Mouse (Mus musculus) myocyte (in vitro differentiated cells): Measurements from ENCODE around the gene Gnaq. TPM values are rescaled to one million over a fixed set of nuclear protein-coding genes. Genes with fewer than 3 reads are reported as not detected.
"Not testable (repeated sequence)": the region's sequence is repeated elsewhere in the genome, so short reads cannot be mapped to it uniquely, and the experiment has no call there.

Experiments used
- H3K27me3 ChIP-seq: one replicate; pipeline ENCODE4 v1.6.1; 2011; ENCODE audit not compliant: control insufficient read depth, insufficient read depth, insufficient read length
- H3K36me3 ChIP-seq: one replicate; pipeline ENCODE4 v1.6.1; 2011; ENCODE audit not compliant: control insufficient read depth, insufficient read depth
- H3K4me2 ChIP-seq: one replicate; pipeline ENCODE4 v1.6.1; 2011; ENCODE audit warnings: low read depth, control low read depth
- H3K4me3 ChIP-seq: one replicate; pipeline ENCODE4 v1.5.1; 2011; ENCODE audit warnings: mild to moderate bottlenecking, control low read depth, moderate library complexity
- H3K79me2 ChIP-seq: one replicate; pipeline ENCODE4 v1.6.1; 2011; ENCODE audit not compliant: control insufficient read depth, insufficient read depth
- H3ac ChIP-seq: one replicate; pipeline ENCODE4 v1.6.1; 2011; ENCODE audit not compliant: control insufficient read depth, insufficient read length
- CEBPB ChIP-seq: IDR thresholded peaks from 2 replicates; pipeline ENCODE4 v1.6.1; 2011; ENCODE audit warnings: mild to moderate bottlenecking, moderate library complexity; ENCODE audit not compliant: poor library complexity, insufficient read depth, severe bottlenecking
- E2F4 ChIP-seq: IDR thresholded peaks from one replicate; pipeline ENCODE4 v1.6.1; 2011; ENCODE audit warnings: mild to moderate bottlenecking, control low read depth, moderate library complexity; ENCODE audit not compliant: insufficient read depth
- MAX ChIP-seq: IDR thresholded peaks from one replicate; pipeline ENCODE4 v1.6.1; 2011; ENCODE audit warnings: low read depth, mild to moderate bottlenecking, control low read depth
- MYOD1 ChIP-seq, 3 experiments: IDR thresholded peaks; one replicate each; pipeline ENCODE4 v1.6.1; 2011; ENCODE audit warnings: control low read depth in 2 of 3, low read depth in 2 of 3, mild to moderate bottlenecking in 2 of 3, moderate library complexity in 1 of 3; ENCODE audit not compliant: insufficient read length in 2 of 3, control insufficient read depth in 1 of 3
- MYOG ChIP-seq, 3 experiments: IDR thresholded peaks; one replicate each; pipeline ENCODE4 v1.6.1; 2011; ENCODE audit warnings: control low read depth in 2 of 3, low read depth in 2 of 3, mild to moderate bottlenecking in 2 of 3; ENCODE audit not compliant: insufficient read length in 2 of 3, control insufficient read depth in 1 of 3, insufficient read depth in 1 of 3
- POLR2A ChIP-seq: IDR thresholded peaks from one replicate; pipeline ENCODE4 v1.6.1; 2011; ENCODE audit warnings: low read depth, mild to moderate bottlenecking, control low read depth, moderate library complexity; ENCODE audit not compliant: insufficient read length
- POLR2AphosphoS2 ChIP-seq: IDR thresholded peaks from one replicate; pipeline ENCODE4 v1.6.1; 2011; ENCODE audit warnings: low read depth, control low read depth; ENCODE audit not compliant: insufficient read length
- REST ChIP-seq: IDR thresholded peaks from one replicate; pipeline ENCODE4 v1.6.1; 2011; ENCODE audit warnings: mild to moderate bottlenecking, control low read depth, moderate library complexity; ENCODE audit not compliant: insufficient read depth, insufficient read length
- SRF ChIP-seq: IDR thresholded peaks from one replicate; pipeline ENCODE4 v1.6.1; 2011; ENCODE audit warnings: low read depth; ENCODE audit not compliant: control insufficient read depth, insufficient read length
- TCF12 ChIP-seq: IDR thresholded peaks from one replicate; pipeline ENCODE4 v1.6.1; 2011; ENCODE audit warnings: mild to moderate bottlenecking, control low read depth; ENCODE audit not compliant: poor library complexity, insufficient read depth, severe bottlenecking
- TCF3 ChIP-seq: IDR thresholded peaks from one replicate; pipeline ENCODE4 v1.6.1; 2011; ENCODE audit warnings: low read depth, control low read depth; ENCODE audit not compliant: insufficient read length
- USF1 ChIP-seq: IDR thresholded peaks from one replicate; pipeline ENCODE4 v1.6.1; 2011; ENCODE audit warnings: low read depth, mild to moderate bottlenecking, control low read depth, moderate library complexity
- polyA plus RNA-seq: library from polyadenylated mRNA; unstranded; fragments of >200 nt; fragmentation: generic; extraction: Trizol; gene quantifications from one replicate; pipeline ENCODE4 v1.2.1, GENCODE M21; 2012; ENCODE audit warnings: missing spikeins

Gene Gnaq
- polyA plus RNA-seq, result 8.3 TPM

GRCm38 (mm10) chr19:16132791-16132864 is at the start of gene Gnaq:
Gene Gnaq, plus strand, starts transcription at chr19:16132831.
- Histone ChIP-seq H3K27me3 (no peaks in the 10 kb centered on the region), H3K4me2 (peak within 1 kb of the TSS; percentile 95), H3K4me3 (peak within 1 kb of the TSS; percentile 51), H3K36me3 (no peaks in the 10 kb centered on the region), H3K79me2 (peaks cover 41% of the 10 kb centered on the region), H3ac (peak within 1 kb of the TSS; percentile 81)
- TF ChIP-seq MYOD1 (IDR thresholded peaks at IDR 0.05; ENCODE audit: control insufficient read depth in 1 of 3, insufficient read length in 2 of 3, low read depth in 2 of 3) (no peak), REST (no peak), SRF (no peak), MYOG (IDR thresholded peaks at IDR 0.05; ENCODE audit: control insufficient read depth in 1 of 3, insufficient read depth in 1 of 3, insufficient read length in 2 of 3, low read depth in 2 of 3) (no peak), POLR2AphosphoS2 (no peak), POLR2A (no peak), CEBPB (no peak), E2F4 (no peak), USF1 (no peak), TCF12 (no peak), MAX (no peak), TCF3 (no peak)

GRCm38 (mm10) chr19:16083981-16084630 is 48.5 kb upstream of the Gnaq start:
- H3ac ChIP-seq, H3K36me3 ChIP-seq: not testable (repeated sequence)

GRCm38 (mm10) chr19:16085248-16085647 is 47.4 kb upstream of the Gnaq start:
- no peak overlapping the region for H3ac ChIP-seq
- no peak overlapping the region for H3K4me2 ChIP-seq
- H3K36me3 ChIP-seq, result no peaks in the 10 kb centered on the region
- TF ChIP-seq E2F4, result no peak
- no peak for TF ChIP-seq SRF
- no peak for TF ChIP-seq CEBPB
- TF ChIP-seq MYOD1 (IDR thresholded peaks at IDR 0.05; ENCODE audit: control insufficient read depth in 1 of 3, insufficient read length in 2 of 3, low read depth in 2 of 3), result no peak
- TF ChIP-seq REST, result no peak
- no peak for TF ChIP-seq TCF3
- no peak for TF ChIP-seq USF1
- TF ChIP-seq TCF12, result no peak
- no peak for TF ChIP-seq POLR2AphosphoS2
- TF ChIP-seq MYOG (IDR thresholded peaks at IDR 0.05; ENCODE audit: control insufficient read depth in 1 of 3, insufficient read depth in 1 of 3, insufficient read length in 2 of 3, low read depth in 2 of 3), result no peak
- no peak for TF ChIP-seq MAX
- TF ChIP-seq POLR2A, result no peak
- H3K27me3 ChIP-seq, result no peaks in the 10 kb centered on the region
- no peak overlapping the region for H3K4me3 ChIP-seq
- no peaks in the 10 kb centered on the region for H3K79me2 ChIP-seq

More at GRCm38 (mm10) chr19:16083981-16084630, 48.5 kb upstream of the Gnaq start:
- not testable (repeated sequence) for H3K79me2 ChIP-seq, H3K4me3 ChIP-seq, H3K27me3 ChIP-seq, H3K4me2 ChIP-seq

GRCm38 (mm10) chr19:16086154-16086553 is 46.5 kb upstream of the Gnaq start:
- Histone ChIP-seq H3K79me2 (no peaks in the 10 kb centered on the region), H3ac (no peak overlapping the region), H3K4me3 (no peak overlapping the region), H3K27me3 (no peaks in the 10 kb centered on the region), H3K4me2 (no peak overlapping the region), H3K36me3 (no peaks in the 10 kb centered on the region)
- TF ChIP-seq MAX, result no peak
- TF ChIP-seq MYOD1 (IDR thresholded peaks at IDR 0.05; ENCODE audit: control insufficient read depth in 1 of 3, insufficient read length in 2 of 3, low read depth in 2 of 3), result no peak
- no peak for TF ChIP-seq SRF
- TF ChIP-seq MYOG (IDR thresholded peaks at IDR 0.05; ENCODE audit: control insufficient read depth in 1 of 3, insufficient read depth in 1 of 3, insufficient read length in 2 of 3, low read depth in 2 of 3), result no peak
- TF ChIP-seq POLR2AphosphoS2, result no peak
- TF ChIP-seq TCF3, result no peak
- no peak for TF ChIP-seq CEBPB

GRCm38 (mm10) chr19:16086581-16086980 is 46.0 kb upstream of the Gnaq start:
- no peaks in the 10 kb centered on the region for H3K79me2 ChIP-seq
- no peaks in the 10 kb centered on the region for H3K36me3 ChIP-seq
- TF ChIP-seq POLR2AphosphoS2 (no peak), MYOG (IDR thresholded peaks at IDR 0.05; ENCODE audit: control insufficient read depth in 1 of 3, insufficient read depth in 1 of 3, insufficient read length in 2 of 3, low read depth in 2 of 3) (no peak)
- H3K4me2 ChIP-seq, result no peak overlapping the region
- H3K27me3 ChIP-seq, result no peaks in the 10 kb centered on the region
- no peak overlapping the region for H3K4me3 ChIP-seq
- H3ac ChIP-seq, result no peak overlapping the region
